Mouse (Mus musculus) right cerebral cortex, postnatal 25 days (tissue): ENCODE results near the gene Ptprm.

Source experiments
- DNase-seq: peaks from one replicate; pipeline ENCODE4 v3.0.0; 2022

Gene Ptprm

GRCm38 (mm10) chr17:66960557-66960956 lies 393.7 kb downstream of the Ptprm start:
- no peak for DNase-seq

- no peak for DNase-seq
Observed at GRCm38 (mm10) chr17:66959815-66960214, 394.4 kb downstream of the Ptprm start.

- DNase-seq = no peak
Observed at GRCm38 (mm10) chr17:66958766-66959165, 395.5 kb downstream of the Ptprm start.

- DNase-seq = no peak
Observed at GRCm38 (mm10) chr17:66944498-66944897, 409.8 kb downstream of the Ptprm start.

GRCm38 (mm10) chr17:66943539-66943938 lies 410.7 kb downstream of the Ptprm start:
- DNase-seq = peak; percentile 17

GRCm38 (mm10) chr17:66925611-66926010 lies 428.6 kb downstream of the Ptprm start:
- no peak for DNase-seq

GRCm38 (mm10) chr17:66914696-66915095 lies 439.6 kb downstream of the Ptprm start:
- no peak for DNase-seq

GRCm38 (mm10) chr17:66912533-66912932 lies 441.7 kb downstream of the Ptprm start:
- no peak for DNase-seq

- no peak for DNase-seq
Observed at GRCm38 (mm10) chr17:66912120-66912519, 442.1 kb downstream of the Ptprm start.

- DNase-seq = no peak
Observed at GRCm38 (mm10) chr17:66909901-66910300, 444.4 kb downstream of the Ptprm start.

GRCm38 (mm10) chr17:66908921-66909320 lies 445.3 kb downstream of the Ptprm start:
- DNase-seq = no peak

GRCm38 (mm10) chr17:66894181-66894580 lies 460.1 kb downstream of the Ptprm start:
- no peak for DNase-seq

GRCm38 (mm10) chr17:66891916-66892315 lies 462.3 kb downstream of the Ptprm start:
- no peak for DNase-seq

- no peak for DNase-seq
Observed at GRCm38 (mm10) chr17:66891067-66891862, 463.0 kb downstream of the Ptprm start.

- DNase-seq = no peak
Observed at GRCm38 (mm10) chr17:66882304-66882703, 472.0 kb downstream of the Ptprm start.

- DNase-seq = no peak
Observed at GRCm38 (mm10) chr17:66880969-66881701, 473.1 kb downstream of the Ptprm start.

GRCm38 (mm10) chr17:66879151-66879550 lies 475.1 kb downstream of the Ptprm start:
- DNase-seq = no peak

GRCm38 (mm10) chr17:66877582-66877981 lies 476.7 kb downstream of the Ptprm start:
- no peak for DNase-seq

- no peak for DNase-seq
Observed at GRCm38 (mm10) chr17:66874810-66875209, 479.4 kb downstream of the Ptprm start.

GRCm38 (mm10) chr17:66871396-66871795 lies 482.9 kb downstream of the Ptprm start:
- DNase-seq = no peak

- peak; percentile 11 for DNase-seq
Observed at GRCm38 (mm10) chr17:66869581-66870002, 484.7 kb downstream of the Ptprm start.

GRCm38 (mm10) chr17:66864441-66864840 lies 489.8 kb downstream of the Ptprm start:
- DNase-seq = no peak

- no peak for DNase-seq
Observed at GRCm38 (mm10) chr17:66861557-66861956, 492.7 kb downstream of the Ptprm start.

- no peak for DNase-seq
Observed at GRCm38 (mm10) chr17:66858757-66859156, 495.5 kb downstream of the Ptprm start.
